Mouse (Mus musculus) embryonic fibroblast, embryonic 13.5 days (primary cell): ENCODE results near the gene Sub1.

Experiments
- CTCF ChIP-seq: IDR thresholded peaks from 2 replicates; pipeline ENCODE4 v1.5.1; 2011; ENCODE audit warnings: mild to moderate bottlenecking, control low read depth, low read length, moderate library complexity, borderline replicate concordance; ENCODE audit not compliant: insufficient read depth
- POLR2A ChIP-seq: IDR thresholded peaks from 2 replicates; pipeline ENCODE4 v1.6.1; 2011; ENCODE audit warnings: low read depth, mild to moderate bottlenecking, control low read depth, low read length, moderate library complexity

DNA sequence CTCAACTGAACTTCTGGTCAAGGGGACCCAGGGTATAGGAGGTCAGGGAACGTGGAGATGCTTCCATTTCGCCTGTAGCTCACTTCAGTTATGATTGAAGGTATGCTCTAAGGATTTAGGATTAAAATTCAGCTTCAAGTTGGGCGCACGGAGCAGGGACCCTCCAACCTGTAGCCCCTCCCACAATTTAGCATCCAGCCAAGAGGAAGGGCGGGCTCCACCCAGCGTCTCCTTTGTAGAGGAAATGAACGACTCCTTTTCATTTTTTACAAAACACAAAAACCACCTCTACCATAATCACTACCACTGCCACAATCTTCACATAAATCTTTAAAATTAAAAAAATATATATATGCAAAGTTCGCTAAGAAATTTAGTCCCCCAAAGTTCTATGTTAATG is 35.1 kb upstream of the Sub1 start:
- TF ChIP-seq CTCF (no peak), POLR2A (no peak)
